Mouse (Mus musculus) adipocyte (in vitro differentiated cells): Measurements from ENCODE around the gene Tcf19.
A peak's percentile ranks its signal among the peaks of the same experiment; 100 is the strongest.

Source experiments
- DNase-seq: peaks from one replicate; pipeline ENCODE4 v3.0.0-alpha.2; 2016; ENCODE audit warnings: low spot score

The Tcf19 gene

GRCm38 (mm10) chr17:35516652-35517500, at the start of gene Tcf19, which contains the start of gene Cchcr1:
Gene Tcf19 (minus strand): TSS chr17:35516824.
Gene Cchcr1 (plus strand): TSS chr17:35517100.
- peak; percentile 99 for DNase-seq

DNA sequence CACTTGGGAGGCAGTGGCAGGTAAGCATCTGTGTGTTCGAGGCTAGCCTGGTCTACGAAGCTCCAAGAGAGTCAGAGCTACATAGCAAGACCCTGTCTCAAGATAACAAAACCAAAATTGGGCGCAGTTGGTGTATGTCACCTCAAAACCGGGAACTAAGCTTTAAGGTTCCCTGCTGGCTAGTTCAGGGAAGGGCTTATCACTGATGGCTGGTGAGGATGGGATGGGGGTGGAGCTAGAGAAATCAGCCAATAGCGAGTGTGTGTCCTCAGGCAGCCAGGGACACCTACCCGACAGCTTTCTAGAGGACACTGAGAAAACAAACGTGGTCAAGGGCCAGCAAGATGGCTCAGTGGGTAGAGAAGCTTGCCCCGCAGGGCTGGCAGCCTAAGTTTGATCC, 41.6 kb upstream of the Tcf19 start:
- DNase-seq, result no peak

- DNase-seq, result no peak
Observed at GRCm38 (mm10) chr17:35557351-35557750, 40.7 kb upstream of the Tcf19 start.

- DNase-seq, result peak; percentile 71
Observed at GRCm38 (mm10) chr17:35556812-35557211, 40.2 kb upstream of the Tcf19 start.

- no peak for DNase-seq
Observed at GRCm38 (mm10) chr17:35556186-35556765, 39.7 kb upstream of the Tcf19 start.

GRCm38 (mm10) chr17:35554761-35555397, 38.3 kb upstream of the Tcf19 start:
- DNase-seq, result no peak

GRCm38 (mm10) chr17:35554321-35554720, 37.7 kb upstream of the Tcf19 start:
- no peak for DNase-seq

- DNase-seq, result peak; percentile 55
Observed at GRCm38 (mm10) chr17:35551881-35552414, 35.3 kb upstream of the Tcf19 start, which contains the start of gene Cdsn. Gene Cdsn (plus strand): TSS chr17:35552128.

DNA sequence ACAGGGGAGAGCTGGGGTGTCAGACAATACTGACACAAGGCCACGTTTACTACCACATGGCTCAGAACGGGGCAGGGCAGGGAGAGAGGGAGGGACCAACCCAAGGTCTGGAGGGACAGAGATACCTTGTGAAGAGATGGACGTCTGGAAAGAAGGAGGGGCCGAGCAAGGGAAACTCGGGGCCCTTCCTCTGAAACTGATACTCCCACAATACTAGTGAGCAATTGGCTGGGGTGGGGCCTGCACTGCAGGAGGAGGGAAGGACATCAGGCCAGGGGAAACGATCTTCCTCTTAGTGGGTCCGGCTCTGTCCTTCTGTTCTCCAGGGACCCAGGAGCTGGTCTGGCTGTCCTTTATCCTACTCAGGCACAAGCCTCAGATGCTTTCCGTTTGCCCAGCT, 34.2 kb upstream of the Tcf19 start:
- DNase-seq, result no peak

GRCm38 (mm10) chr17:35550143-35550494, 33.5 kb upstream of the Tcf19 start:
- no peak for DNase-seq

GRCm38 (mm10) chr17:35549437-35550142, 33.0 kb upstream of the Tcf19 start:
- peak; percentile 80 for DNase-seq

- no peak for DNase-seq
Observed at GRCm38 (mm10) chr17:35548636-35549035, 32.0 kb upstream of the Tcf19 start.

GRCm38 (mm10) chr17:35547465-35547864, 30.8 kb upstream of the Tcf19 start:
- DNase-seq, result no peak

DNA sequence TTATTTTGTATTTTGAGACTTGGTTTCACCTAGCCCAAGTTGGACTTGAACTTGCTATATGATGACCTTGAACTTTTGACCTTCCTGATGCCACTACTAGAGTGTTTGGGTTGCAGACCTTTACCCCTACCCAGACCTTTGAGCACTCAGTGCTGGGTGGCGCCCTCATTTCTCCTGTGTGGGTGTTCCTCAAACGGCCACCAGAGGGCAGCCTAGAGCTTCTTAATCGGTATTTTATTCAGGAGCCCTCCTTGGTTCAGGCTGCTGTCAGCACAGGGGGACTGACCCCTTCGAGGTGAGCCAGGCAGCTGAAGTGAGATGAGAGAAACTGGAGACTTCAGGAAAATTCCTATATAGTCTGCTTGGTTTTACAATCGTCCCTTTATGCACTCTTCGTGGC, 28.1 kb upstream of the Tcf19 start:
- DNase-seq, result peak; percentile 56

GRCm38 (mm10) chr17:35544001-35544400, 27.4 kb upstream of the Tcf19 start:
- no peak for DNase-seq

- DNase-seq, result no peak
Observed at GRCm38 (mm10) chr17:35543412-35543861, 26.8 kb upstream of the Tcf19 start.

GRCm38 (mm10) chr17:35542761-35543411, 26.3 kb upstream of the Tcf19 start:
- no peak for DNase-seq

DNA sequence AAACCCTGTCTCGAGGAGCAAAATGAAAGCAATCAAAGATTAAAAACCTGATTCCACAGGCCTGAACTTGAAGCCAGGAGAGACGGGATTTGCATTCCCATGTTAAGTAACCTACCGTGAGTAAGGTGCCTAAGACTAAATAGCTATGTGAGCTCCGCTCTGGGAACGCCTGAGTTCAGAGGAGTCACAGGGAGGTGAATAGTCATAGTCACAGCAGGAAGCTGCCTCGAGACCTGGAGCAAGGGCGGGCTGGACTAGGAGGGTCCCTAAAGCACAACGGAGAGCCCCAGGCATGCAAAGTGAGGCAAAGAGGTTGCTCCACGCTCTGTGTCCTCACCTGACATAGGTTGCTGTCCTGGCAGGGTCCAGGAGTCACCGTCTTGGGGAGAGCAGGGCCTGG, 22.9 kb upstream of the Tcf19 start:
- no peak for DNase-seq

GRCm38 (mm10) chr17:35538476-35538875, 21.9 kb upstream of the Tcf19 start:
- no peak for DNase-seq

DNA sequence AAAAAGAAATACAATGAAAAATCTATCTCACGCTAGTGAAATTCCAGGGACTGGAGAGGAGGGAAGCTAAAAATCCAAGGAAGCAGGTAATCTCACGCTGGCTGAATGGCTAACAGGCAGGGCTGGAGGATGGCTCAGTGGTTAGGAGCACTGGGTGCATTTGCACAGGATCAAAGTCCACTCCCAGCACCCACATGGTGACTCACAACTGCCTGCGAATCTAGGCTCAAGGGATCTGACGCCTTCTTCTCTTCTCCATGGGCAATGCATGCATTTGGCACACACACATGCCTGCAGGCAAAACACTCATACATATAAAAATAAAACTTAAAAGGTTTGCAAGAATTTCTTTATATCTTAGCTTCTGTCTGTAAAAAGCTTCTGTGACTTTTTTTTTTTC, 20.8 kb upstream of the Tcf19 start:
- DNase-seq, result no peak

- peak; percentile 90 for DNase-seq
Observed at GRCm38 (mm10) chr17:35534343-35534742, 17.7 kb upstream of the Tcf19 start.
